In genomic region chr11:119080461-119081147, GRCm38 (mm10) we compare ENCODE assay signal across 11 mouse cellular contexts. TPM values are rescaled to one million over a fixed set of nuclear protein-coding genes. Genes with fewer than 3 reads are reported as not detected.
A peak's percentile ranks its signal among the peaks of the same experiment; 100 is the strongest.
DNase-seq lines count a peak whose midpoint lies in the region; ATAC-seq and TF ChIP-seq lines count a peak whose summit lies in the region.
"Had no signal": no experiment of that assay in that cellular context is flagged by ENCODE, and none has a peak within 500 bp of the region (broad histone marks: within the 10 kb centered on the region; RNA-seq: fewer than 3 reads in every experiment).

No protein-coding gene starts in this region.

- ATAC-seq in kidney, embryonic 15.5 days (replicated peaks; ENCODE audit: low FRiP score) = no peak
- no peak for ATAC-seq in intestine, embryonic 15.5 days
- no peak for ATAC-seq in cerebellum, adult (ENCODE audit: insufficient number of reproducible peaks, low FRiP score, low TSS enrichment)

- 0 out of 2 replicates have a peak overlapping the region, but pooled peaks have one; percentile 4 for H3K4me2 ChIP-seq in kidney, embryonic 15.5 days
- H3K4me2 ChIP-seq in intestine, embryonic 15.5 days (replicated peaks) = peak overlapping the region; percentile 22; the same call in 1 of the 2 replicates

- no peak overlapping the region for H3K9ac ChIP-seq in kidney, embryonic 15.5 days
- no peak overlapping the region for H3K9ac ChIP-seq in intestine, embryonic 15.5 days

- no peaks in the 10 kb centered on the region for H3K9me3 ChIP-seq in kidney, embryonic 15.5 days (replicated peaks)
- H3K9me3 ChIP-seq in forebrain, embryonic 10.5 days = peaks cover 5% of the 10 kb centered on the region; the same call in 1 of the 2 replicates
- no peaks in the 10 kb centered on the region for H3K9me3 ChIP-seq in intestine, embryonic 15.5 days

- H3K36me3 ChIP-seq in kidney, embryonic 15.5 days = peaks cover 36% of the 10 kb centered on the region
- H3K36me3 ChIP-seq in forebrain, embryonic 10.5 days (replicated peaks) = peaks cover 15% of the 10 kb centered on the region; the same call in 1 of the 2 replicates
- peaks cover 12% of the 10 kb centered on the region for H3K36me3 ChIP-seq in intestine, embryonic 15.5 days

- peaks cover 41% of the 10 kb centered on the region for H3K27me3 ChIP-seq in kidney, embryonic 15.5 days
- peaks cover 95% of the 10 kb centered on the region for H3K27me3 ChIP-seq in forebrain, embryonic 10.5 days (ENCODE audit: poor library complexity, severe bottlenecking)
- no peaks in the 10 kb centered on the region for H3K27me3 ChIP-seq in intestine, embryonic 15.5 days (replicated peaks)
- H3K27me3 ChIP-seq: CH12.LX had no signal

- peaks cover 69% of the 10 kb centered on the region for H3K4me1 ChIP-seq in kidney, embryonic 15.5 days
- peaks cover 78% of the 10 kb centered on the region for H3K4me1 ChIP-seq in forebrain, embryonic 10.5 days
- H3K4me1 ChIP-seq in intestine, embryonic 15.5 days (replicated peaks) = peaks cover 67% of the 10 kb centered on the region

- intact Hi-C loops in gastrocnemius, adult 2 months (cut with DNase I) = no loop called here

- no peak for DNase-seq in kidney, postnatal 36 days
- no peak for DNase-seq in forebrain, embryonic 10.5 days (ENCODE audit: extremely low spot score, low spot score)
- DNase-seq in neural tube, embryonic 10.5 days (ENCODE audit: extremely low spot score, low spot score) = peak; percentile 50
- no peak for DNase-seq in gastrocnemius, adult 2 months
- no peak for DNase-seq in right cerebral cortex, adult 18-20 months
- DNase-seq: cerebellum, postnatal 10 days; kidney, adult 18-20 months had no signal

- TF ChIP-seq CTCF in gastrocnemius, adult 2 months (IDR thresholded peaks at IDR 0.05) = no peak

- no peak overlapping the region for H3K27ac ChIP-seq in kidney, embryonic 15.5 days
- H3K27ac ChIP-seq in forebrain, embryonic 10.5 days = no peak overlapping the region
- no peak overlapping the region for H3K27ac ChIP-seq in intestine, embryonic 15.5 days
- no peak overlapping the region for H3K27ac ChIP-seq in gastrocnemius, adult 2 months

- no peak overlapping the region for H3K4me3 ChIP-seq in kidney, embryonic 15.5 days (replicated peaks)
- peak overlapping the region; percentile 19 for H3K4me3 ChIP-seq in forebrain, embryonic 10.5 days
- H3K4me3 ChIP-seq in intestine, embryonic 15.5 days (replicated peaks) = no peak overlapping the region
- H3K4me3 ChIP-seq in gastrocnemius, adult 2 months = no peak overlapping the region

- 49% methylated on average over 33 of the region's 33 CpGs for WGBS in kidney, embryonic 15.5 days
- 4% methylated on average over 33 of the region's 33 CpGs for WGBS in forebrain, embryonic 10.5 days
- 63% methylated on average over 33 of the region's 33 CpGs for WGBS in intestine, embryonic 15.5 days

RNA-seq across cellular contexts. Expression of gene Cbx4, which starts 5.4 kb away (rescaled TPM):
- polyA plus RNA-seq in kidney, embryonic 15.5 days (2015; fragmentation: Nextera tagmentation; extraction: Ambion mirVana) = 8.6 and 9.9 TPM in 2 replicates
- polyA plus RNA-seq in forebrain, embryonic 10.5 days (2016; fragmentation: Nextera tagmentation; extraction: Ambion mirVana) = 3.3 and 4.6 TPM in 2 replicates
- polyA plus RNA-seq in intestine, embryonic 15.5 days (2015; fragmentation: Nextera tagmentation; extraction: Ambion mirVana) = 10.7 and 11.2 TPM in 2 replicates
- 1 to 10 TPM; 2.1 to 2.2 TPM for total RNA-seq in gastrocnemius, adult 2 months (2021)

RNA-seq across cellular contexts. Expression of gene Cbx8, which starts 39.8 kb away (rescaled TPM):
- 9.8 and 10.3 TPM in 2 replicates for polyA plus RNA-seq in kidney, embryonic 15.5 days (2015; fragmentation: Nextera tagmentation; extraction: Ambion mirVana)
- 9.5 and 11.3 TPM in 2 replicates for polyA plus RNA-seq in forebrain, embryonic 10.5 days (2016; fragmentation: Nextera tagmentation; extraction: Ambion mirVana)
- 7.4 and 7.9 TPM in 2 replicates for polyA plus RNA-seq in intestine, embryonic 15.5 days (2015; fragmentation: Nextera tagmentation; extraction: Ambion mirVana)
- total RNA-seq in gastrocnemius, adult 2 months (2021) = 1 to 10 TPM; 1.5 to 1.6 TPM

RNA-seq across cellular contexts. Expression of gene Cbx2, which starts 57.8 kb away (rescaled TPM):
- 38.9 and 40.7 TPM in 2 replicates for polyA plus RNA-seq in kidney, embryonic 15.5 days (2015; fragmentation: Nextera tagmentation; extraction: Ambion mirVana)
- polyA plus RNA-seq in forebrain, embryonic 10.5 days (2016; fragmentation: Nextera tagmentation; extraction: Ambion mirVana) = 115 and 127 TPM in 2 replicates
- polyA plus RNA-seq in intestine, embryonic 15.5 days (2015; fragmentation: Nextera tagmentation; extraction: Ambion mirVana) = 24.8 and 27.0 TPM in 2 replicates
- total RNA-seq in gastrocnemius, adult 2 months (2021) = under 1 TPM; 0.69 to 0.95 TPM
